Mouse (Mus musculus) heart, adult 2 months (tissue): ENCODE results near the gene Npc1l1. TPM values are rescaled to one million over a fixed set of nuclear protein-coding genes. Genes with fewer than 3 reads are reported as not detected.

Experiments
- DNase-seq, 2 experiments: peaks; one replicate each; pipeline ENCODE4 v3.0.0; 2021
- H3K27ac ChIP-seq: fragments of 200-600 bp; 2 replicates; pipeline ENCODE4 v1.8.1; 2022
- H3K27me3 ChIP-seq: fragments of 200-500 bp; 2 replicates; pipeline ENCODE4 v1.6.1; 2012; ENCODE audit warnings: mild to moderate bottlenecking, low read length, inconsistent platforms, mixed read lengths; ENCODE audit not compliant: control insufficient read depth, insufficient read depth
- H3K36me3 ChIP-seq: fragments of 200-500 bp; 2 replicates; pipeline ENCODE4 v1.6.1; 2012; ENCODE audit warnings: low read length, inconsistent platforms; ENCODE audit not compliant: control insufficient read depth, insufficient read depth
- H3K4me1 ChIP-seq: fragments of 200-500 bp; 2 replicates; pipeline ENCODE4 v1.6.1; 2011; ENCODE audit warnings: low read length; ENCODE audit not compliant: control insufficient read depth, insufficient read depth
- H3K4me3 ChIP-seq: fragments of 200-600 bp; 2 replicates; pipeline ENCODE4 v1.8.1; 2022
- H3K79me2 ChIP-seq: fragments of 200-500 bp; replicated peaks from 2 replicates; pipeline ENCODE4 v1.6.1; 2012; ENCODE audit warnings: mild to moderate bottlenecking, inconsistent platforms, low read length, moderate library complexity, mixed read lengths; ENCODE audit not compliant: control insufficient read depth, insufficient read depth
- H3K9ac ChIP-seq: fragments of 200-500 bp; 2 replicates; pipeline ENCODE4 v1.6.1; 2012; ENCODE audit warnings: low read depth, mild to moderate bottlenecking, control low read depth, inconsistent platforms, low read length, mixed read lengths
- CTCF ChIP-seq: fragments of 200-600 bp; IDR thresholded peaks from 2 replicates; pipeline ENCODE4 v1.8.1; 2022; ENCODE audit warnings: antibody characterized with exemption, mild to moderate bottlenecking, moderate library complexity
- EP300 ChIP-seq: fragments of 200-500 bp; IDR thresholded peaks from 2 replicates; pipeline ENCODE4 v1.6.1; 2011; ENCODE audit warnings: low read depth, low read length, control low read depth; ENCODE audit not compliant: insufficient read depth
- POLR2A ChIP-seq: fragments of 200-500 bp; IDR thresholded peaks from 2 replicates; pipeline ENCODE4 v1.6.1; 2011; ENCODE audit warnings: mild to moderate bottlenecking, low read depth, low read length, control low read depth; ENCODE audit not compliant: insufficient read depth
- WGBS: fragments of 180-500 bp; shearing (Covaris S2); methylation state at CpG from one replicate; pipeline ENCODE4 v1.1.7; 2018; 5-methylcytosine and 5-hydroxymethylcytosine counted together
- intact Hi-C: fragments of 180-260 bp; cut with DNase I; formaldehyde crosslinking; loops from one replicate; pipeline ENCODE4 v1.15.1; 2025
- polyA plus RNA-seq: library from polyadenylated mRNA; depleted of rRNA; stranded (reverse); fragments of >200 nt; gene quantifications from 2 replicates; pipeline ENCODE4 v1.2.3, GENCODE M21; 2012
- total RNA-seq, 2 experiments: library from RNA; stranded (reverse); gene quantifications; 2 replicates each; pipeline ENCODE4 v1.2.3; 2021

Gene Npc1l1
- total and polyA plus RNA-seq, 3 experiments, result 0.08 to 0.25 TPM; not detected in 1

DNA sequence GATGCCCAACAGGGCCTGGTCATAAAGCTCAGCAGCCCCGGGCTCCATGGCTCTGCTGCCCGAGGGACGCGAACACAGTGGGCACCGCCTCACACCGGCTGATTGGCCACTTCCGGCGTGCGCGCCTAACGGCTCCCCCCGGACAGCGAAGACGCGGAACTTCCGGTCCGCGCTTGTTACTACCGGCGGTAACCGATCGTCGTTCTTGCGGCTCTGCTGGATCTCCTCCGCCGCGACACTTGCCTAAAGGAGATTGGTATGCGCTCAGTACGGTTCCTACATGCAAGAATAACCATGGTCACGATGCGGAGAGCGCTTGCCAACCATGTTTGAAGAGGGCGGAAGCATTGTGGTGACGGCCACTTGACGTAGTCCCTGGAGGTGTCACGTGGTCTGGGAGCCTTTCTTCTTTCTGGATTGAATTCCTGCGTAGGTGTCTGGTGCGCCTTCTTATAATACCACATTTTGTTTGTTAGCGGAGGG lies 29.8 kb downstream of the Npc1l1 start, which contains the start of gene Nudcd3:
Gene Nudcd3 (minus strand): TSS at position 329 of the 483 bp plus-strand sequence.
- Histone ChIP-seq H3K79me2 (peaks cover 6% of the 10 kb centered on the region), H3K27me3 (no peaks in the 10 kb centered on the region), H3K9ac (peak within 1 kb of the TSS; percentile 82), H3K36me3 (peaks cover 3% of the 10 kb centered on the region; the same call in 1 of the 2 replicates), H3K4me1 (peaks cover 5% of the 10 kb centered on the region), H3K27ac (peak within 1 kb of the TSS; percentile 97), H3K4me3 (peak within 1 kb of the TSS; percentile 97)
- TF ChIP-seq CTCF (no peak), POLR2A (peak; percentile 74), EP300 (peak; percentile 73; the same call in 1 of the 2 replicates)
- peak; percentile 91 to 92 for DNase-seq
- WGBS, result under 1% methylated on average over 39 of the region's 39 CpGs
- intact Hi-C loops, result loop anchor here (2.0 kb wide), 1 partner anchor 69 kb away; no protein-coding TSS in a partner anchor

DNA sequence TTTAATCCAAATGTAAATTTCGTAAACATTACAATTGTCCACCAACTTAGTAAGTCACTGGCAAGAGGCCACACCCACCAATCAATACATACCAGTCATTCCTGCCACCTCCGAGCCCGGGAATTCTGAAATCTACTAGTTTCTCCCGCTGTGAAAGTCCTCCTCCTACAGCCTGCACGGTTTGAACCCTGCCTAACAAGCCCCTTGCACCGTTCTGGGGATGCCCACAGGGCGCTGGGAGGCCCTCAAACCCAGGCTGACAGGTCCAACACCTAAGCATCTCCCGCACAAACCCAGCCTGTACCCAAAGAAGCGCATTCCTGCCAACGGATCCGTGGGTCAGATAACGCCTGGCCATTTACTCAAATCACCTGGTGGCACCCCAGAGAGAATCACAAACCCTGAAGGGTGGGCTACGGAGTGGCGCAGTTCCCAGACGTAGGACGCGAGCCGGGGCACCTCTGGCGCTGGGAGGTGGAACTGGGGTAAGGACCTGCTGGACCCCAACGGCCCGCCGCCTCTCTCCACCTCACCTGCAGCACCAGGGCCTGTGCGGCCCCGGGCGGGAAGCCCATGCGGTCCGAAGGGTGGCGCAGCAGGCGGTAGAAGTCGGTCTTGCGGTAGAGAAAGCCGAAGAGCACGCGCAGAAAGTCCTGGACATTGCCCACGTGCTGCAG lies 30.4 kb downstream of the Npc1l1 start, which contains the start of gene A730071L15Rik:
Gene A730071L15Rik (plus strand): TSS at position 620 of the 677 bp plus-strand sequence.
- DNase-seq, result peak in 1 of 2 experiments; percentile 6
- peaks cover 3% of the 10 kb centered on the region; the same call in 1 of the 2 replicates for H3K36me3 ChIP-seq
- peak within 1 kb of the TSS; percentile 82 for H3K9ac ChIP-seq
- H3K4me3 ChIP-seq, result peak within 1 kb of the TSS; percentile 97
- peaks cover 6% of the 10 kb centered on the region for H3K79me2 ChIP-seq
- peaks cover 5% of the 10 kb centered on the region for H3K4me1 ChIP-seq
- intact Hi-C loops, result loop anchor here (2.0 kb wide), 1 partner anchor 69 kb away; no protein-coding TSS in a partner anchor
- no peaks in the 10 kb centered on the region for H3K27me3 ChIP-seq
- peak within 1 kb of the TSS; percentile 97 for H3K27ac ChIP-seq
- peak; percentile 28 for TF ChIP-seq CTCF
- TF ChIP-seq POLR2A, result no peak
- 1% methylated on average over 35 of the region's 35 CpGs for WGBS

GRCm38 (mm10) chr11:6198449-6198848 lies 31.5 kb downstream of the Npc1l1 start:
- no peak overlapping the region for H3K27ac ChIP-seq
- no peak for DNase-seq
- H3K4me3 ChIP-seq, result no peak overlapping the region
- intact Hi-C loops, result no loop called here
- H3K36me3 ChIP-seq, result peaks cover 3% of the 10 kb centered on the region; the same call in 1 of the 2 replicates
- TF ChIP-seq CTCF (no peak), POLR2A (no peak), EP300 (no peak)
- no peaks in the 10 kb centered on the region for H3K27me3 ChIP-seq
- peaks cover 5% of the 10 kb centered on the region for H3K4me1 ChIP-seq
- H3K79me2 ChIP-seq, result peaks cover 6% of the 10 kb centered on the region
- H3K9ac ChIP-seq, result no peak overlapping the region
- WGBS, result 74% methylated on average over 4 of the region's 4 CpGs

GRCm38 (mm10) chr11:6196780-6197179 lies 33.2 kb downstream of the Npc1l1 start:
- Histone ChIP-seq H3K27ac (no peak overlapping the region), H3K27me3 (no peaks in the 10 kb centered on the region), H3K4me3 (no peak overlapping the region), H3K9ac (no peak overlapping the region), H3K36me3 (peaks cover 3% of the 10 kb centered on the region), H3K4me1 (peaks cover 5% of the 10 kb centered on the region), H3K79me2 (peaks cover 6% of the 10 kb centered on the region)
- DNase-seq, result no peak
- WGBS, result 95% methylated on average over 8 of the region's 8 CpGs
- TF ChIP-seq EP300 (no peak), CTCF (no peak), POLR2A (no peak)
- intact Hi-C loops, result no loop called here

DNA sequence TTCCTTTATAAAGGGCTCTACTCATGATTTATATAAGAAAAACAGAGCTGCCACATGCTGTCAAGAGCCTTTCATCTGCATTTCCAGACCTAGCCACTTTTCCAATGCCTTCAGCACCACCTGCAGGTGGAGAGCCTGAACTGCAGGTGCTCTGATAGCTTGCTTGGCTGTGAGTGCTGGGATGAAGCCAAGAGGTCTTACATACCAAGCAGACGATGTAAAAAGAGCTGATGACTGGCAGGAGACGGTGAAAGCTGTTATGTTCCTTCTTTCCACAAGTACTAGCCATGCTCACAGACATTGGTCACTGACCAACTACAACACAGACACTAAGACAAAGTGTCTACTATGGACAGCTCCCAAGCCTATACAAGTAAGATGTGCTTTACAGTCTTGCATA lies 42.1 kb downstream of the Npc1l1 start:
- Histone ChIP-seq H3K27me3 (no peaks in the 10 kb centered on the region), H3K79me2 (peaks cover 10% of the 10 kb centered on the region), H3K4me3 (no peak overlapping the region), H3K27ac (no peak overlapping the region), H3K9ac (no peak overlapping the region), H3K4me1 (peaks cover 8% of the 10 kb centered on the region), H3K36me3 (peaks cover 10% of the 10 kb centered on the region)
- WGBS, result 4% methylated on average over 2 of the region's 2 CpGs
- DNase-seq, result peak; percentile 87 to 88
- TF ChIP-seq CTCF, result no peak
- peak; percentile 99 for TF ChIP-seq EP300
- no peak for TF ChIP-seq POLR2A
- intact Hi-C loops, result loop anchor here (1.0 to 5.0 kb wide), 2 partner anchors 76 to 192 kb away; no protein-coding TSS in a partner anchor

GRCm38 (mm10) chr11:6187399-6187798 lies 42.5 kb downstream of the Npc1l1 start:
- no peaks in the 10 kb centered on the region for H3K27me3 ChIP-seq
- H3K4me1 ChIP-seq, result peaks cover 10% of the 10 kb centered on the region
- H3K9ac ChIP-seq, result no peak overlapping the region
- WGBS, result 82% methylated on average over 3 of the region's 3 CpGs
- H3K27ac ChIP-seq, result no peak overlapping the region
- H3K36me3 ChIP-seq, result peaks cover 10% of the 10 kb centered on the region
- DNase-seq, result no peak
- intact Hi-C loops, result loop anchor here (1.0 to 5.0 kb wide), 2 partner anchors 75 to 191 kb away; no protein-coding TSS in a partner anchor
- H3K79me2 ChIP-seq, result peaks cover 12% of the 10 kb centered on the region
- H3K4me3 ChIP-seq, result no peak overlapping the region
- TF ChIP-seq EP300 (no peak), CTCF (no peak), POLR2A (no peak)
